Mouse (Mus musculus): ENCODE data around the gene Crtac1.

GRCm38 (mm10) chr19:42332081-42332736 lies 99.4 kb downstream of the Crtac1 start:
- TF ChIP-seq CTCF (IDR thresholded peaks at IDR 0.05; ENCODE audit: low read depth) (peak; percentile 45), EP300 (IDR thresholded peaks at IDR 0.05; ENCODE audit: low read depth) (no peak)
